ENCODE assay signal across 9 mouse cellular contexts in the genomic region with DNA sequence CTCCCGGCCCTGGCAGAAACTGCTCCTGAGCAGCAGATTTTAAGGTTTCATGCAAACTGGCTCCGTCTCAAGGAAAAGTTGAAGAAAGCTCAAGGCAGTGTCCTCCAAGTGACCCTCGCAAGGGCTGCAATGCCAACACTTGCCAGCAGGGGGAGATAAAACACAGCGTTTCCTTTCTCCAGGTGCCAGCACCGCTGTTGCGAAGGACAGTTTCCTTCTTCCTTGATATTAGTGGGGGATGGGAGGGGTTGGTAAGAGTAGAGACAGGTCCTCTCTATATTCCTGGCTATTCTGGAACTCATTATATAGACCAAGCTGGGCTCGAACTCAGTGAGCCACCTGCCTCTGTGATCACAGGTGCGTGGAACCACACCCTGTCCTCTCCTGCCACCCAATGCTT. TPM values are rescaled to one million over a fixed set of nuclear protein-coding genes. Genes with fewer than 3 reads are reported as not detected.
DNase-seq lines count a peak whose midpoint lies in the region; TF ChIP-seq lines count a peak whose summit lies in the region.
"Had no signal": no experiment of that assay in that cellular context is flagged by ENCODE, and none has a peak within 500 bp of the region (broad histone marks: within the 10 kb centered on the region; RNA-seq: fewer than 3 reads in every experiment).

No protein-coding gene starts in this region.

- no peak overlapping the region for H3K27ac ChIP-seq in ES-Bruce4 (ENCODE audit: insufficient read depth, low read length)
- H3K27ac ChIP-seq in heart, embryonic 10.5 days: no peak overlapping the region

- H3K36me3 ChIP-seq in ES-Bruce4 (ENCODE audit: control insufficient read depth, insufficient read depth, low read length, poor library complexity, severe bottlenecking): no peaks in the 10 kb centered on the region
- peaks cover 21% of the 10 kb centered on the region for H3K36me3 ChIP-seq in heart, embryonic 10.5 days

- TF ChIP-seq CTCF in ES-Bruce4 (IDR thresholded peaks at IDR 0.05; ENCODE audit: low read depth, low read length): peak; percentile 96

- no peak overlapping the region for H3K4me3 ChIP-seq in ES-Bruce4 (ENCODE audit: low read depth, low read length)
- H3K4me3 ChIP-seq in heart, embryonic 10.5 days: no peak overlapping the region

- peak; percentile 88 for DNase-seq in adrenal gland, postnatal 14 days
- peak; percentile 73 for DNase-seq in embryo, embryonic 9.5 days (ENCODE audit: extremely low spot score)
- DNase-seq in heart, embryonic 10.5 days (ENCODE audit: low spot score): peak; percentile 86
- DNase-seq in kidney, postnatal 4 days: peak; percentile 92 to 93
- peak; percentile 79 for DNase-seq in lung, postnatal 25 days (ENCODE audit: low spot score)
- DNase-seq in right cerebral cortex, postnatal 4 days: peak; percentile 83
- DNase-seq in urinary bladder, postnatal 36 days (ENCODE audit: low spot score in 2 of 2): peak; percentile 71 to 84

- no peaks in the 10 kb centered on the region for H3K27me3 ChIP-seq in ES-Bruce4 (ENCODE audit: control insufficient read depth, insufficient read depth, low read length, poor library complexity, severe bottlenecking)
- H3K27me3 ChIP-seq in heart, embryonic 10.5 days (ENCODE audit: insufficient read depth, poor library complexity, severe bottlenecking): peaks cover 77% of the 10 kb centered on the region

- H3K9ac ChIP-seq in ES-Bruce4 (ENCODE audit: low read depth, poor library complexity, severe bottlenecking): no peak overlapping the region

- H3K4me1 ChIP-seq in ES-Bruce4 (ENCODE audit: control insufficient read depth, insufficient read depth, low read length): peaks cover 7% of the 10 kb centered on the region
- H3K4me1 ChIP-seq in heart, embryonic 10.5 days: peaks cover 15% of the 10 kb centered on the region

- TF ChIP-seq EP300 in ES-Bruce4 (IDR thresholded peaks at IDR 0.05; ENCODE audit: insufficient read depth, low read depth, low read length): 0 out of 2 replicates have a peak, but pooled peaks have one; percentile 20

- H3K9me3 ChIP-seq in ES-Bruce4 (replicated peaks; ENCODE audit: control insufficient read depth, insufficient read depth, low read length, poor library complexity, severe bottlenecking): no peaks in the 10 kb centered on the region
- H3K9me3 ChIP-seq in heart, embryonic 10.5 days: no peaks in the 10 kb centered on the region

- 23% methylated on average over 8 of the region's 8 CpGs for WGBS in heart, embryonic 10.5 days

- TF ChIP-seq POLR2A in ES-Bruce4 (IDR thresholded peaks at IDR 0.05; ENCODE audit: insufficient read depth, low read length): no peak

RNA-seq across cellular contexts. Expression of gene Adap1, which starts 6.3 kb away (rescaled TPM):
- polyA plus RNA-seq in ES-Bruce4 (2011; ENCODE audit: insufficient read depth, insufficient read length, low read depth, missing spikeins): 16.5 and 17.0 TPM in 2 replicates
- total RNA-seq in adrenal gland, postnatal 14 days (2021): 4.5 and 6.8 TPM in 2 replicates
- 1.1 and 1.2 TPM in 2 replicates for polyA plus RNA-seq in heart, embryonic 10.5 days (2016; fragmentation: Nextera tagmentation; extraction: Ambion mirVana)

RNA-seq across cellular contexts. Expression of gene Cox19, which starts 19.5 kb away (rescaled TPM):
- 19.9 and 26.1 TPM in 2 replicates for polyA plus RNA-seq in ES-Bruce4 (2011; ENCODE audit: insufficient read depth, insufficient read length, low read depth, missing spikeins)
- 68.3 and 74.0 TPM in 2 replicates for total RNA-seq in adrenal gland, postnatal 14 days (2021)
- 76.3 and 93.2 TPM in 2 replicates for polyA plus RNA-seq in heart, embryonic 10.5 days (2016; fragmentation: Nextera tagmentation; extraction: Ambion mirVana)

RNA-seq across cellular contexts. Expression of gene Cyp2w1, which starts 20.7 kb away (rescaled TPM):
- polyA plus RNA-seq in ES-Bruce4 (2011; ENCODE audit: insufficient read depth, insufficient read length, low read depth, missing spikeins): not detected in 2 replicates
- not detected in 2 replicates for total RNA-seq in adrenal gland, postnatal 14 days (2021)
- polyA plus RNA-seq in heart, embryonic 10.5 days (2016; fragmentation: Nextera tagmentation; extraction: Ambion mirVana): not detected in 2 replicates
- total RNA-seq: layer of hippocampus, adult 18-20 months had no signal

RNA-seq across cellular contexts. Expression of gene Gpr146, which starts 45.8 kb away (rescaled TPM):
- polyA plus RNA-seq in ES-Bruce4 (2011; ENCODE audit: insufficient read depth, insufficient read length, low read depth, missing spikeins): 0.82 and 0.91 TPM in 2 replicates
- total RNA-seq in adrenal gland, postnatal 14 days (2021): 12.1 and 14.8 TPM in 2 replicates
- polyA plus RNA-seq in heart, embryonic 10.5 days (2016; fragmentation: Nextera tagmentation; extraction: Ambion mirVana): 5.6 and 5.7 TPM in 2 replicates
